Mouse (Mus musculus): ENCODE results near the gene Mrpl35. TPM values are rescaled to one million over a fixed set of nuclear protein-coding genes. Genes with fewer than 3 reads are reported as not detected.
A peak's percentile ranks its signal among the peaks of the same experiment; 100 is the strongest.

The Mrpl35 gene
- polyA plus RNA-seq, 1 experiment from 2014 or later = 61.3 TPM

- H3K4me3 ChIP-seq (ENCODE audit: low read length) = peak overlapping the region; percentile 32
- no peaks in the 10 kb centered on the region for H3K27me3 ChIP-seq (ENCODE audit: control insufficient read depth, insufficient read depth, low read length)
- H3K9ac ChIP-seq (ENCODE audit: low read length) = peak overlapping the region; percentile 21
- peak; percentile 83 for ATAC-seq (replicated peaks; ENCODE audit: extremely low read depth, insufficient read depth, low FRiP score)
- H3K27ac ChIP-seq (ENCODE audit: low read length) = peak overlapping the region; percentile 90
- no peaks in the 10 kb centered on the region for H3K9me3 ChIP-seq (replicated peaks; ENCODE audit: control insufficient read depth, low read length)
- H3K36me3 ChIP-seq (ENCODE audit: control insufficient read depth, insufficient read depth) = peaks cover 4% of the 10 kb centered on the region; the same call in 1 of the 2 replicates
- H3K4me1 ChIP-seq (ENCODE audit: control insufficient read depth, insufficient read depth, low read length) = peaks cover 21% of the 10 kb centered on the region
- WGBS = 11% methylated on average over 12 of the region's 12 CpGs
- peak overlapping the region; percentile 54 for H3K4me2 ChIP-seq (ENCODE audit: low read depth, low read length)
Observed at GRCm38 (mm10) chr6:71804061-71804829, 22.5 kb downstream of the Mrpl35 start.

GRCm38 (mm10) chr6:71803609-71804008 is 23.2 kb downstream of the Mrpl35 start:
- peaks cover 21% of the 10 kb centered on the region for H3K4me1 ChIP-seq (ENCODE audit: control insufficient read depth, insufficient read depth, low read length)
- H3K9me3 ChIP-seq (replicated peaks; ENCODE audit: control insufficient read depth, low read length) = no peaks in the 10 kb centered on the region
- ATAC-seq (replicated peaks; ENCODE audit: extremely low read depth, insufficient read depth, low FRiP score) = no peak
- 0 out of 2 replicates have a peak, but pooled peaks cover 2% of the 10 kb centered on the region for H3K36me3 ChIP-seq (ENCODE audit: control insufficient read depth, insufficient read depth)
- H3K27ac ChIP-seq (ENCODE audit: low read length) = peak overlapping the region; percentile 90
- H3K27me3 ChIP-seq (ENCODE audit: control insufficient read depth, insufficient read depth, low read length) = no peaks in the 10 kb centered on the region
- 78% methylated on average over 1 of the region's 1 CpGs for WGBS
- no peak overlapping the region for H3K4me3 ChIP-seq (ENCODE audit: low read length)
- peak overlapping the region; percentile 5; the same call in 1 of the 2 replicates for H3K9ac ChIP-seq (ENCODE audit: low read length)
- H3K4me2 ChIP-seq (ENCODE audit: low read depth, low read length) = no peak overlapping the region

- ATAC-seq (replicated peaks; ENCODE audit: extremely low read depth, insufficient read depth, low FRiP score) = no peak
- H3K9ac ChIP-seq (ENCODE audit: low read length) = no peak overlapping the region
- H3K36me3 ChIP-seq (ENCODE audit: control insufficient read depth, insufficient read depth) = no peaks in the 10 kb centered on the region
- whole genome bisulfite sequencing = 71% methylated on average over 10 of the region's 10 CpGs
- no peak overlapping the region for H3K4me3 ChIP-seq (ENCODE audit: low read length)
- H3K4me1 ChIP-seq (ENCODE audit: control insufficient read depth, insufficient read depth, low read length) = peaks cover 21% of the 10 kb centered on the region
- no peaks in the 10 kb centered on the region for H3K9me3 ChIP-seq (replicated peaks; ENCODE audit: control insufficient read depth, low read length)
- H3K27ac ChIP-seq (ENCODE audit: low read length) = no peak overlapping the region
- no peaks in the 10 kb centered on the region for H3K27me3 ChIP-seq (ENCODE audit: control insufficient read depth, insufficient read depth, low read length)
- H3K4me2 ChIP-seq (ENCODE audit: low read depth, low read length) = no peak overlapping the region
Observed at GRCm38 (mm10) chr6:71801714-71802094, 25.1 kb downstream of the Mrpl35 start.

GRCm38 (mm10) chr6:71801011-71801713 is 25.6 kb downstream of the Mrpl35 start:
- no peak overlapping the region for H3K9ac ChIP-seq (ENCODE audit: low read length)
- WGBS = 51% methylated on average over 7 of the region's 7 CpGs
- H3K4me3 ChIP-seq (ENCODE audit: low read length) = no peak overlapping the region

GRCm38 (mm10) chr6:71799391-71799790 is 27.4 kb downstream of the Mrpl35 start:
- H3K4me3 ChIP-seq (ENCODE audit: low read length) = no peak overlapping the region
- no peaks in the 10 kb centered on the region for H3K27me3 ChIP-seq (ENCODE audit: control insufficient read depth, insufficient read depth, low read length)
- no peak overlapping the region for H3K9ac ChIP-seq (ENCODE audit: low read length)
- 62% methylated on average over 3 of the region's 3 CpGs for WGBS
- no peaks in the 10 kb centered on the region for H3K9me3 ChIP-seq (replicated peaks; ENCODE audit: control insufficient read depth, low read length)
- no peak overlapping the region for H3K4me2 ChIP-seq (ENCODE audit: low read depth, low read length)
- no peak for ATAC-seq (replicated peaks; ENCODE audit: extremely low read depth, insufficient read depth, low FRiP score)
- no peak overlapping the region for H3K27ac ChIP-seq (ENCODE audit: low read length)
- 0 out of 2 replicates have a peak, but pooled peaks cover 5% of the 10 kb centered on the region for H3K4me1 ChIP-seq (ENCODE audit: control insufficient read depth, insufficient read depth, low read length)
- H3K36me3 ChIP-seq (ENCODE audit: control insufficient read depth, insufficient read depth) = peaks cover 3% of the 10 kb centered on the region

More at GRCm38 (mm10) chr6:71801011-71801713, 25.6 kb downstream of the Mrpl35 start:
- no peak for ATAC-seq (replicated peaks; ENCODE audit: extremely low read depth, insufficient read depth, low FRiP score)
- Histone ChIP-seq H3K36me3 (ENCODE audit: control insufficient read depth, insufficient read depth) (no peaks in the 10 kb centered on the region), H3K27me3 (ENCODE audit: control insufficient read depth, insufficient read depth, low read length) (no peaks in the 10 kb centered on the region), H3K4me2 (ENCODE audit: low read depth, low read length) (no peak overlapping the region), H3K9me3 (replicated peaks; ENCODE audit: control insufficient read depth, low read length) (no peaks in the 10 kb centered on the region), H3K4me1 (ENCODE audit: control insufficient read depth, insufficient read depth, low read length) (peaks cover 21% of the 10 kb centered on the region), H3K27ac (ENCODE audit: low read length) (no peak overlapping the region)

GRCm38 (mm10) chr6:71791771-71792170 is 35.0 kb downstream of the Mrpl35 start:
- no peak overlapping the region for H3K9ac ChIP-seq (ENCODE audit: low read length)
- no peak overlapping the region for H3K27ac ChIP-seq (ENCODE audit: low read length)
- 79% methylated on average over 6 of the region's 6 CpGs for WGBS
- H3K4me2 ChIP-seq (ENCODE audit: low read depth, low read length) = no peak overlapping the region
- no peak for ATAC-seq (replicated peaks; ENCODE audit: extremely low read depth, insufficient read depth, low FRiP score)
- peaks cover 8% of the 10 kb centered on the region for H3K4me1 ChIP-seq (ENCODE audit: control insufficient read depth, insufficient read depth, low read length)
- no peaks in the 10 kb centered on the region for H3K9me3 ChIP-seq (replicated peaks; ENCODE audit: control insufficient read depth, low read length)
- peaks cover 3% of the 10 kb centered on the region for H3K36me3 ChIP-seq (ENCODE audit: control insufficient read depth, insufficient read depth)
- no peaks in the 10 kb centered on the region for H3K27me3 ChIP-seq (ENCODE audit: control insufficient read depth, insufficient read depth, low read length)
- H3K4me3 ChIP-seq (ENCODE audit: low read length) = no peak overlapping the region

GRCm38 (mm10) chr6:71788348-71788747 is 38.4 kb downstream of the Mrpl35 start:
- 0 out of 2 replicates have a peak, but pooled peaks cover 5% of the 10 kb centered on the region for H3K9me3 ChIP-seq (replicated peaks; ENCODE audit: control insufficient read depth, low read length)
- no peak overlapping the region for H3K4me3 ChIP-seq (ENCODE audit: low read length)
- no peak overlapping the region for H3K9ac ChIP-seq (ENCODE audit: low read length)
- H3K36me3 ChIP-seq (ENCODE audit: control insufficient read depth, insufficient read depth) = peaks cover 4% of the 10 kb centered on the region
- peaks cover 12% of the 10 kb centered on the region for H3K4me1 ChIP-seq (ENCODE audit: control insufficient read depth, insufficient read depth, low read length)
- WGBS = 31% methylated on average over 9 of the region's 9 CpGs
- H3K27me3 ChIP-seq (ENCODE audit: control insufficient read depth, insufficient read depth, low read length) = no peaks in the 10 kb centered on the region
- no peak overlapping the region for H3K4me2 ChIP-seq (ENCODE audit: low read depth, low read length)
- 0 out of 2 replicates have a peak overlapping the region, but pooled peaks have one; percentile 7 for H3K27ac ChIP-seq (ENCODE audit: low read length)
- peak; percentile 64; the same call in 1 of the 2 replicates for ATAC-seq (replicated peaks; ENCODE audit: extremely low read depth, insufficient read depth, low FRiP score)

- 90% methylated on average over 5 of the region's 5 CpGs for WGBS
- ATAC-seq (replicated peaks; ENCODE audit: extremely low read depth, insufficient read depth, low FRiP score) = no peak
- no peak overlapping the region for H3K27ac ChIP-seq (ENCODE audit: low read length)
Observed at GRCm38 (mm10) chr6:71783165-71783564, 43.6 kb downstream of the Mrpl35 start.

GRCm38 (mm10) chr6:71780431-71780830 is 46.3 kb downstream of the Mrpl35 start:
- Histone ChIP-seq H3K27ac (ENCODE audit: low read length) (no peak overlapping the region), H3K27me3 (ENCODE audit: control insufficient read depth, insufficient read depth, low read length) (no peaks in the 10 kb centered on the region), H3K4me2 (ENCODE audit: low read depth, low read length) (no peak overlapping the region), H3K4me3 (ENCODE audit: low read length) (no peak overlapping the region), H3K4me1 (ENCODE audit: control insufficient read depth, insufficient read depth, low read length) (0 out of 2 replicates have a peak, but pooled peaks cover 3% of the 10 kb centered on the region), H3K36me3 (ENCODE audit: control insufficient read depth, insufficient read depth) (peaks cover 9% of the 10 kb centered on the region), H3K9me3 (replicated peaks; ENCODE audit: control insufficient read depth, low read length) (0 out of 2 replicates have a peak, but pooled peaks cover 5% of the 10 kb centered on the region), H3K9ac (ENCODE audit: low read length) (no peak overlapping the region)
- no peak for ATAC-seq (replicated peaks; ENCODE audit: extremely low read depth, insufficient read depth, low FRiP score)
- WGBS = 64% methylated on average over 7 of the region's 7 CpGs

More at GRCm38 (mm10) chr6:71783165-71783564, 43.6 kb downstream of the Mrpl35 start:
- Histone ChIP-seq H3K9ac (ENCODE audit: low read length) (no peak overlapping the region), H3K9me3 (replicated peaks; ENCODE audit: control insufficient read depth, low read length) (0 out of 2 replicates have a peak, but pooled peaks cover 5% of the 10 kb centered on the region), H3K4me2 (ENCODE audit: low read depth, low read length) (no peak overlapping the region), H3K4me1 (ENCODE audit: control insufficient read depth, insufficient read depth, low read length) (peaks cover 11% of the 10 kb centered on the region), H3K4me3 (ENCODE audit: low read length) (no peak overlapping the region), H3K27me3 (ENCODE audit: control insufficient read depth, insufficient read depth, low read length) (no peaks in the 10 kb centered on the region), H3K36me3 (ENCODE audit: control insufficient read depth, insufficient read depth) (peaks cover 6% of the 10 kb centered on the region)
